Mouse (Mus musculus) heart, embryonic 16.5 days (tissue): Measurements from ENCODE around the gene Ralgapa1. TPM values are rescaled to one million over a fixed set of nuclear protein-coding genes. Genes with fewer than 3 reads are reported as not detected.
A peak's percentile ranks its signal among the peaks of the same experiment; 100 is the strongest.

Source experiments
- ATAC-seq: fragments of 200-750 bp; cut with Nextera tagmentation; replicated peaks from 2 replicates; pipeline ENCODE4 v1.8.0; 2017; ENCODE audit warnings: moderate number of reproducible peaks; ENCODE audit not compliant: insufficient read depth, low FRiP score; ENCODE audit errors: extremely low read depth
- H3K27ac ChIP-seq: fragments of 300-500 bp; sonication (generic); 2 replicates; pipeline ENCODE4 v1.5.1; 2014; ENCODE audit warnings: mild to moderate bottlenecking, low read length, control low read depth, moderate library complexity
- H3K27me3 ChIP-seq: fragments of 300-500 bp; sonication (generic); 2 replicates; pipeline ENCODE4 v1.6.1; 2014; ENCODE audit warnings: low read length, mixed read lengths; ENCODE audit not compliant: control insufficient read depth, insufficient read depth
- H3K36me3 ChIP-seq: fragments of 300-500 bp; sonication (generic); 2 replicates; pipeline ENCODE4 v1.6.1; 2014; ENCODE audit not compliant: control insufficient read depth, insufficient read depth
- H3K4me1 ChIP-seq: fragments of 300-500 bp; sonication (generic); 2 replicates; pipeline ENCODE4 v1.6.1; 2014; ENCODE audit warnings: low read length, mixed read lengths; ENCODE audit not compliant: control insufficient read depth, insufficient read depth
- H3K4me2 ChIP-seq: fragments of 300-500 bp; sonication (generic); 2 replicates; pipeline ENCODE4 v1.6.1; 2014; ENCODE audit warnings: low read depth, mild to moderate bottlenecking, control low read depth, low read length
- H3K4me3 ChIP-seq: fragments of 300-500 bp; sonication (generic); 2 replicates; pipeline ENCODE4 v1.5.1; 2014; ENCODE audit warnings: mild to moderate bottlenecking, control low read depth, low read length
- H3K9ac ChIP-seq: fragments of 300-500 bp; sonication (generic); 2 replicates; pipeline ENCODE4 v1.6.1; 2014; ENCODE audit warnings: low read length, control low read depth
- H3K9me3 ChIP-seq: fragments of 300-500 bp; sonication (generic); replicated peaks from 2 replicates; pipeline ENCODE4 v1.6.1; 2016; ENCODE audit warnings: low read length; ENCODE audit not compliant: control insufficient read depth
- WGBS: fragments of 180-500 bp; shearing (Covaris S2); extraction: QIAGEN DNeasy Blood & Tissue Kit; methylation state at CpG from one replicate; pipeline ENCODE4 v1.1.7; 2014; 5-methylcytosine and 5-hydroxymethylcytosine counted together
- polyA plus RNA-seq: library from polyadenylated mRNA; unstranded; fragments of >200 nt; fragmentation: Nextera tagmentation; extraction: Ambion mirVana; gene quantifications from 2 replicates; pipeline ENCODE4 v1.2.1, GENCODE M21; 2015

Ralgapa1 gene
- polyA plus RNA-seq, result 14.2 and 16.8 TPM in 2 replicates

DNA sequence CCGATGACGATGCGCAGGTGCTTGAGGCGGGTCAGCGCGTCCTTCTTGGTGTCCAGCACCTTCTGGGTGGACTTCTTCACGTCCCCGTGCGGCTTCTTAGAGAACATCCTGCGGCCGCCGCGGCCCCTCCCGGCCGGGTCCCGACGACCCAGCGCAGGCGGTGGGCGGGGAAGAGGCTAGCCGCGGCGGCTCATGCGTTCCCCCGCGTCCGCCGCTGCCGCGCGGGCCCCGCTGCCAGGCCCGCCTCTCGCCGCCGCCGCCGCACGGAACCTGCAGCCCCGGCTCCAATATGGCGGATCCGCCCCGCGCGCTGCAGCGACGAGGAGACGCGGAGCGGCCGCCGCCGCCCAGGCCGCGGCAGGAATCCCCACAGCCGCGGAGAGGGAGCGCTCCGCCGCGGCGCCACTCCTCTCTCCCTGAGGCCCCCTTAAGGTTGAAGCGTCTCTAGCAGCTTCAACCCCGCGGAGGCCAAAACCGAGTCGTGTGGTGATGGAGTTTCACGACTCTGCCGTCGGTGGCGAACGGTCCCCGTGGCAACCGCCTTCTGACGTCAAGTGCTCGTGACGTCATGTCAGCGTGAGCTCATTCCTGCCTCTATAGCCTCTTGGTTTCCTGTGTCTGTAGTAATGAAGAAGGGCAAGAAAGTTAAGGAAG, at the start of gene Ralgapa1:
Ralgapa1 (minus strand) TSS at position 507 of the 654 bp plus-strand sequence.
- H3K9ac ChIP-seq, result peak within 1 kb of the TSS; percentile 97
- WGBS, result under 1% methylated on average over 60 of the region's 78 CpGs
- peaks cover 3% of the 10 kb centered on the region; the same call in 1 of the 2 replicates for H3K9me3 ChIP-seq
- peak; percentile 90 for ATAC-seq
- peak within 1 kb of the TSS; percentile 97 for H3K27ac ChIP-seq
- peak within 1 kb of the TSS; percentile 84 for H3K4me2 ChIP-seq
- peak within 1 kb of the TSS; percentile 92 for H3K4me3 ChIP-seq
- H3K27me3 ChIP-seq, result no peaks in the 10 kb centered on the region
- peaks cover 7% of the 10 kb centered on the region for H3K4me1 ChIP-seq
- no peaks in the 10 kb centered on the region for H3K36me3 ChIP-seq

GRCm38 (mm10) chr12:55869622-55870322, 48.8 kb upstream of the Ralgapa1 start:
- Histone ChIP-seq H3K9me3 (peaks cover 9% of the 10 kb centered on the region), H3K4me3 (no peak overlapping the region), H3K4me1 (no peaks in the 10 kb centered on the region), H3K4me2 (no peak overlapping the region), H3K27me3 (no peaks in the 10 kb centered on the region), H3K9ac (no peak overlapping the region), H3K36me3 (peaks cover 41% of the 10 kb centered on the region), H3K27ac (no peak overlapping the region)
- 93% methylated on average over 5 of the region's 5 CpGs for WGBS
- ATAC-seq, result no peak

DNA sequence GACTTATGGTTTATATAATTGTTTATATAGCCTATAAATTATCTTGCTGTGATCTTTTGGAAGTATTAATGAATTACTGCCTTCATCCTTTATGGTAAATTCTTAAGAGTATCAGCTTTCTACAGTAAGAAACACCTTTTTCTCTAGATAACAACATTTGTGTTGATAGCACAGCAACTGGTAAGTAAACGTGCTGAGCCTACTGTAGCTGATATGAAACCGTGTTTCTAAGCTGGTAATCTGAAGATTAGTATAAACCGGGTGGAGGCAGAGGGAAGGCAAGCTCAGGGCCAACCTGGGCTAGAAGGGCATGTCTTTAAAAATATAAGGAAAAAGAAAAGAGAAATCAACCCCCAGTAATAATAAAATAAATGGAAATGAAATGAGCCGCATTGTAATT, 46.8 kb upstream of the Ralgapa1 start:
- no peak overlapping the region for H3K4me3 ChIP-seq
- peaks cover 46% of the 10 kb centered on the region for H3K36me3 ChIP-seq
- H3K9me3 ChIP-seq, result peaks cover 7% of the 10 kb centered on the region
- H3K9ac ChIP-seq, result no peak overlapping the region
- no peaks in the 10 kb centered on the region for H3K27me3 ChIP-seq
- no peak overlapping the region for H3K27ac ChIP-seq
- H3K4me1 ChIP-seq, result no peaks in the 10 kb centered on the region
- no peak overlapping the region for H3K4me2 ChIP-seq
- WGBS, result 81% methylated on average over 4 of the region's 4 CpGs
- ATAC-seq, result no peak

DNA sequence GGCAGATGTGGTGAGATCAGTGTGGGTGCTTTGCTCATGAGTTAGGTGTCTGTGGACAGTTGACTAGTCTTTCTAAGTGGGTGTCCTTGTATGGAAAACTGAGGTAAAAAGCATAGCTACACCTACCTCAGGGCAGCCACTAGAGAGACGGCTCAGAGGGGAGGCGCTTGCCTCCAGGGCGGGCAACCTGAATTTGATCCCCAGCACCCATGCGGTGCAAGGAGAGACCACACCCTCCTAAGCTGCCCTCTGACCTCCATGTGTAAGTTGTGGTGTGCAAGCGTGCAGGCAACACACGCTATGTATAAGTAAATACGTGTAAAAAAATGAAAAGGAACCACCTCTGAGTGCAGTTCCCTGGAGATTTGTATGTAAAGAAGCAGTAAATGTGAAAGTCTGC, 39.7 kb upstream of the Ralgapa1 start:
- no peak overlapping the region for H3K4me3 ChIP-seq
- H3K9me3 ChIP-seq, result peaks cover 11% of the 10 kb centered on the region
- 90% methylated on average over 7 of the region's 7 CpGs for WGBS
- no peaks in the 10 kb centered on the region for H3K4me1 ChIP-seq
- no peak overlapping the region for H3K9ac ChIP-seq
- H3K27ac ChIP-seq, result no peak overlapping the region
- H3K27me3 ChIP-seq, result no peaks in the 10 kb centered on the region
- peaks cover 44% of the 10 kb centered on the region for H3K36me3 ChIP-seq
- ATAC-seq, result no peak
- no peak overlapping the region for H3K4me2 ChIP-seq

GRCm38 (mm10) chr12:55859409-55860349, 38.7 kb upstream of the Ralgapa1 start:
- ATAC-seq, result no peak
- 87% methylated on average over 17 of the region's 17 CpGs for WGBS
- no peaks in the 10 kb centered on the region for H3K27me3 ChIP-seq
- peaks cover 12% of the 10 kb centered on the region for H3K9me3 ChIP-seq
- no peak overlapping the region for H3K4me2 ChIP-seq
- no peak overlapping the region for H3K9ac ChIP-seq
- no peak overlapping the region for H3K27ac ChIP-seq
- peaks cover 47% of the 10 kb centered on the region for H3K36me3 ChIP-seq
- no peak overlapping the region for H3K4me3 ChIP-seq
- no peaks in the 10 kb centered on the region for H3K4me1 ChIP-seq

- H3K9ac ChIP-seq, result no peak overlapping the region
- no peak for ATAC-seq
- no peak overlapping the region for H3K4me3 ChIP-seq
- H3K9me3 ChIP-seq, result peaks cover 4% of the 10 kb centered on the region; the same call in 1 of the 2 replicates
- no peaks in the 10 kb centered on the region for H3K27me3 ChIP-seq
- H3K4me2 ChIP-seq, result no peak overlapping the region
- H3K4me1 ChIP-seq, result no peaks in the 10 kb centered on the region
- H3K36me3 ChIP-seq, result peaks cover 17% of the 10 kb centered on the region
- no peak overlapping the region for H3K27ac ChIP-seq
These were observed 29.7 kb upstream of the Ralgapa1 start for GRCm38 (mm10) chr12:55850650-55851049.

GRCm38 (mm10) chr12:55847851-55848250, 26.9 kb upstream of the Ralgapa1 start:
- ATAC-seq, result no peak
- Histone ChIP-seq H3K4me3 (no peak overlapping the region), H3K27me3 (no peaks in the 10 kb centered on the region), H3K27ac (no peak overlapping the region), H3K4me2 (no peak overlapping the region), H3K4me1 (no peaks in the 10 kb centered on the region), H3K9me3 (peaks cover 4% of the 10 kb centered on the region; the same call in 1 of the 2 replicates), H3K9ac (no peak overlapping the region), H3K36me3 (peaks cover 15% of the 10 kb centered on the region)
- 96% methylated on average over 4 of the region's 4 CpGs for WGBS

DNA sequence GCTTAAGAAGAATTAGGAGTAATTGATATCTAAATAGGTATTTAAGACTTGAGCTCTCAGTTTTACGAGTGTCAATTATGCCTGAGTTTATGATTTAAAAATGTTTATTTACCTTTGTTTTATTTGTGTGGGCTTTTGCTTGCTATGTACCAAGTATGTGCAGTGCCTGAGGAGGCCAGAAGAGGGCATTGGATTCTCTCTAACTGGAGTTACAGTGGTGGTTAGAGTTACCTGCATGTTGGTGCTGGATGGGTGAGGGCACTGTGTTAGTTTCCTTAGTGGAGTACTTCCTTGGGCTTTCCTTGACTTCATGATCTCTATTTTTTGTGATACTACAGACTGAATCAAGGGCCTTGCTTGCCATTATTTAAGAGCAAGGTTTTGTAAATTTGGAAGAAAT, 25.8 kb upstream of the Ralgapa1 start:
- Histone ChIP-seq H3K9me3 (peaks cover 4% of the 10 kb centered on the region; the same call in 1 of the 2 replicates), H3K4me1 (no peaks in the 10 kb centered on the region), H3K27ac (no peak overlapping the region), H3K27me3 (no peaks in the 10 kb centered on the region), H3K9ac (no peak overlapping the region), H3K36me3 (peaks cover 26% of the 10 kb centered on the region), H3K4me3 (no peak overlapping the region), H3K4me2 (no peak overlapping the region)
- no peak for ATAC-seq
- WGBS, result 78% methylated on average over 1 of the region's 1 CpGs
